Mouse (Mus musculus): ENCODE measurements around the gene Vmn2r56.
"Not testable (repeated sequence)": the region's sequence is repeated elsewhere in the genome, so short reads cannot be mapped to it uniquely, and the experiment has no call there.

- not testable (repeated sequence) for TF ChIP-seq CTCF (IDR thresholded peaks at IDR 0.05; ENCODE audit: control insufficient read depth, insufficient read depth, low read length); POLR2A (IDR thresholded peaks at IDR 0.05; ENCODE audit: borderline replicate concordance, control insufficient read depth, low read depth, low read length)
Measured at GRCm38 (mm10) chr7:12640219-12640618, 94.6 kb downstream of the Vmn2r56 start, which contains the start of gene Vmn2r54.

Data from bone marrow, adult 2 months (tissue).